Mouse (Mus musculus) R1 (cell line): ENCODE measurements around the gene Cmtr2.

Experiments used
- DNase-seq: peaks from one replicate; pipeline ENCODE4 v3.0.0-alpha.2; 2018; ENCODE audit warnings: low read depth, low spot score

Cmtr2 gene

GRCm38 (mm10) chr8:110253986-110254385, 38.5 kb downstream of the Cmtr2 start:
- no peak for DNase-seq

- no peak for DNase-seq
Observed at GRCm38 (mm10) chr8:110265796-110266305, 50.4 kb downstream of the Cmtr2 start.

- peak; percentile 96 for DNase-seq
Observed at GRCm38 (mm10) chr8:110266741-110267140, 51.3 kb downstream of the Cmtr2 start, which contains the start of gene Hydin. Gene Hydin, plus strand, starts transcription at chr8:110266977.

GRCm38 (mm10) chr8:110267268-110267667, 51.8 kb downstream of the Cmtr2 start:
- DNase-seq = peak; percentile 43

- DNase-seq = no peak
Observed at GRCm38 (mm10) chr8:110270659-110271058, 55.2 kb downstream of the Cmtr2 start.

- peak; percentile 11 for DNase-seq
Observed at GRCm38 (mm10) chr8:110273394-110273793, 57.9 kb downstream of the Cmtr2 start.
